Mouse (Mus musculus): Measurements from ENCODE around the gene Dnpep. TPM values are rescaled to one million over a fixed set of nuclear protein-coding genes. Genes with fewer than 3 reads are reported as not detected.

Dnpep gene
- total and polyA plus RNA-seq, 3 experiments = 35.0 to 73.8 (median 50.4) TPM

GRCm38 (mm10) chr1:75277195-75278188 is 40.3 kb downstream of the Dnpep start:
- Histone ChIP-seq H3K9ac (ENCODE audit: insufficient read depth, low read depth) (no peak overlapping the region), H3K4me3 (replicated peaks in 1 of 3; ENCODE audit: low read depth in 2 of 3, low read length in 2 of 3, poor library complexity in 1 of 3) (no peak overlapping the region), H3K36me3 (replicated peaks in 1 of 2; ENCODE audit: control insufficient read depth in 1 of 2, insufficient read depth in 1 of 2, low read length in 1 of 2) (no peaks in the 10 kb centered on the region), H3K4me2 (ENCODE audit: insufficient read depth, low read depth, poor library complexity, severe bottlenecking) (no peak overlapping the region), H3K9me3 (replicated peaks; ENCODE audit: low read length) (peaks cover 13% of the 10 kb centered on the region), H3K79me2 (replicated peaks; ENCODE audit: control insufficient read depth, extremely low read depth, insufficient read depth, poor library complexity, severe bottlenecking) (no peaks in the 10 kb centered on the region), H3K27ac (ENCODE audit: insufficient read depth, low read depth) (no peak overlapping the region), H3K4me1 (ENCODE audit: control insufficient read depth in 1 of 2, insufficient read depth in 2 of 2) (no peaks in the 10 kb centered on the region), H3K27me3 (replicated peaks) (peaks cover 56% of the 10 kb centered on the region)
- TF ChIP-seq RAD21 (IDR thresholded peaks at IDR 0.05; ENCODE audit: low read depth, low read length) (no peak), UBTF (IDR thresholded peaks at IDR 0.05; ENCODE audit: low read depth, low read length) (no peak), GABPA (IDR thresholded peaks at IDR 0.05; ENCODE audit: insufficient replicate concordance, low read depth, low read length) (no peak), JUN (IDR thresholded peaks at IDR 0.05; ENCODE audit: insufficient read depth, low read depth, low read length) (no peak), POLR2A (IDR thresholded peaks at IDR 0.05; ENCODE audit: low read depth, low read length) (no peak), IRF4 (IDR thresholded peaks at IDR 0.05; ENCODE audit: low read depth, low read length) (no peak), TBP (conservative IDR thresholded peaks at IDR 0.05; ENCODE audit: low read depth, low read length) (no peak), TCF12 (IDR thresholded peaks at IDR 0.05; ENCODE audit: low read depth, low read length) (no peak), EP300 (IDR thresholded peaks at IDR 0.05; ENCODE audit: low read length) (no peak), ZC3H11A (IDR thresholded peaks at IDR 0.05; ENCODE audit: low read depth, low read length) (no peak)
- in situ Hi-C loops (cut with MboI; ENCODE audit: low pct_ligation_motif_present, low pct_unique_long_range_greater_than_20kb, low sequenced_read_pairs) (no loop called here), dilution Hi-C loops (cut with MboI; ENCODE audit: extremely low pct_ligation_motif_present, extremely low pct_unique_long_range_greater_than_20kb, low sequenced_read_pairs) (no loop called here)
- peak; percentile 31 for DNase-seq (ENCODE audit: extremely low read depth)

- dilution Hi-C loops (cut with MboI; ENCODE audit: extremely low pct_ligation_motif_present, extremely low pct_unique_long_range_greater_than_20kb, low sequenced_read_pairs) = no loop called here
- no peak within 1 kb of the TSS for H3K4me2 ChIP-seq (ENCODE audit: insufficient read depth, low read depth, poor library complexity, severe bottlenecking)
Measured at GRCm38 (mm10) chr1:75264091-75264880, 53.5 kb downstream of the Dnpep start, which contains the start of gene Ptprn. Gene Ptprn (minus strand): TSS chr1:75264502.

More at GRCm38 (mm10) chr1:75264091-75264880, 53.5 kb downstream of the Dnpep start, which contains the start of gene Ptprn:
- H3K9ac ChIP-seq (ENCODE audit: insufficient read depth, low read depth) = no peak within 1 kb of the TSS
- no peaks in the 10 kb centered on the region for H3K4me1 ChIP-seq (ENCODE audit: control insufficient read depth in 1 of 2, insufficient read depth in 2 of 2)
- no peaks in the 10 kb centered on the region for H3K79me2 ChIP-seq (replicated peaks; ENCODE audit: control insufficient read depth, extremely low read depth, insufficient read depth, poor library complexity, severe bottlenecking)
- TF ChIP-seq USF2 (conservative IDR thresholded peaks at IDR 0.05; ENCODE audit: low read depth, low read length) = no peak
- DNase-seq (ENCODE audit: extremely low read depth) = no peak
- no peaks in the 10 kb centered on the region for H3K36me3 ChIP-seq (replicated peaks in 1 of 2; ENCODE audit: control insufficient read depth in 1 of 2, insufficient read depth in 1 of 2, low read length in 1 of 2)
- H3K27ac ChIP-seq (ENCODE audit: insufficient read depth, low read depth) = no peak within 1 kb of the TSS
- peaks cover 67% of the 10 kb centered on the region for H3K27me3 ChIP-seq (replicated peaks)
- no peak within 1 kb of the TSS for H3K4me3 ChIP-seq (replicated peaks in 1 of 3; ENCODE audit: low read depth in 2 of 3, low read length in 2 of 3, poor library complexity in 1 of 3)
- H3K9me3 ChIP-seq (replicated peaks; ENCODE audit: low read length) = no peaks in the 10 kb centered on the region
- in situ Hi-C loops (cut with MboI; ENCODE audit: low pct_ligation_motif_present, low pct_unique_long_range_greater_than_20kb, low sequenced_read_pairs) = loop anchor here (25.0 kb wide), 1 partner anchor 327 kb away; the partner anchor contains the start of gene Cfap65
